Mouse (Mus musculus): ENCODE data around the gene Pik3r1.

The Pik3r1 gene

DNA sequence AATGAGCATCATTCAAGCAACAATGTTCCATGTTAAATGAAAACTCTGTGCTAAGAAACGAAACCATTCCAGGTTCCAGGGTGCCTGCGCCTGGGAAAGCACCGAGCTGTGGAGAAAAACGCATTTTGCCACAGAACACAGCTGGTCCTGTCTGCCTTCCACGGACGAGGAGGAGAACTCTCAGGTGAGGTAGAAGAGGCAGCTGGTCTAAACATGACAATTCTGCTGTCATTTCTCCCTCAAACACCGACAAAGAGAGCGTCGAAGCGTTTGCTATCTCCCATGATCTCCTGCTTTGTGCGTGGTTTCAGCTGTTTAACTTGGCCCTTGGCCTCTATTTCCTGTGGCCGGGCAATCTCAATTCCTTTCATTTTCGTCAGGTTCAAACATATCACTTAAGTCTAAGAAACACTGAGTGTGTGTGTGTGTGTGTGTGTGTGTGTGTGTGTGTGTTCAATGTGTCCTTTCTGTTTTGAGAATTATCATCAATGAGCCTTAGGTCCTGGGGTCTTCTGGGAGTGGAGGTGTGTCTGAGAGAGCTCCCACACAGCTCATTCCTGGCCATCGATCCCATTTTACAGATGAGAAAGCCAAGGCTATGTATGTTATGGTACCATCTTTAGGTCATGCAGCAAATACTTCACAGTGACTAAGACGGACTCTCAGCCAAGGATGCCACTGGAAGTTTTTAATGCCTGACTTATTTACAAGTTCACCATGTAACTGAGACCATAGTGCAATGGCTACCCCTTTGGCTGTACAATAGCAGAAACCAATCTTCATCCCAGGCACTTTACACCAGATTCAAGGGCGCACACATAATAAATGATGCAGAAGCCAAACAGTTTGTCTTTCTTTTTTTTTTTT is 31.3 kb downstream of the Pik3r1 start:
- DNase-seq (ENCODE audit: low read depth): no peak

DNA sequence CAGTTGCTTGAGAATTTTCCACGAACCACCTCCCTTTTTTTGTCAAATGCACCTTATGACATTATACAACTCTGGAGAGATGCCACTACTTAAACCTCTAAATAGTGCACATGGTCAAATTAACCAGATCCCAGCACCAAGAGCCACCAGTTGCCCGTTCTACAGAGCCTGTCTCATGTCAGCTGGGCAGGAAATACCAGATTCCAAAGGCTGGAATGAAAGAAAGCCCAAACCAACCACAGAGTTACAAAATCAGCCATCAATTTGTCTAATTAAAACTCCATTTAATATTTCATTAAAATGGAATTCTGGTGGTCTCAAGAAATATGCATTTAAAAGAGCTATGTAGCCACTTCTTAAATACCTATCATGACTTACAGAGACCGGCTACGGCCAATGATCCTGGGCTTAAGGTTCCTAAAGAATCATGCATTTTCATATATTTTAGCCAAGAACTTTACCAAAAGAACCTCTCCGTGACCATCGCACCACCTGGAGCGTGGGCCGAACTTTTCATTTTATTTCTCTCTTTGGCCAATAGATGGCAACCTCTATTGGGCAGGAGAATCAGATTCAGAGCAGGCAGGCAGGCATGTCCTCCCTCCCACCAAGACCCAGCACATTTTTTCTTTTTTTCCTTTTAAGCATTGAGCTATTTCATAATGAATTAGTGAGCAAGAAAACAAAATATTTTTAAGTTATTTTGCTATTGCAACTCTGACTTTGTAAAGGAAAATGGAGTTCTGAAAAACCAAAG is 32.5 kb downstream of the Pik3r1 start:
- DNase-seq (ENCODE audit: low read depth): no peak

DNA sequence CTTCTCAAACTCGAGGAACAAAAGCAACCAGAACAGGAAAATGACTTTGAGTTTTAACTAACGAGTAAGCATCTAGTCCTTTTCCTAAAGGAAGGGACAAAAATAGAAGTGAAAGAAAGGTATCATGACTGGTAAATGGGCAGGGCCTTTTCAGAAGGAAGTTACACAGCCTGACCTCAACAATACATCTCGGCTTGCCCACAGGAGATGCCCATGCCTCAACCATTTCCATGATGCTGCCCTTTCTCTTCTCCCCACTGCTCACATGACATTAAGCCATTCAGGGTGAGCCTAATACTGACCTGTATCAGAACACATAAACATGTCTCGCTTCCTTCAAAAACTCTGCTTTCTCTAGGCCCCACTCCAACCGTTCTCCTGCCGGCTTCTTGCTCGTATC is 33.8 kb downstream of the Pik3r1 start:
- DNase-seq (ENCODE audit: low read depth): no peak

DNA sequence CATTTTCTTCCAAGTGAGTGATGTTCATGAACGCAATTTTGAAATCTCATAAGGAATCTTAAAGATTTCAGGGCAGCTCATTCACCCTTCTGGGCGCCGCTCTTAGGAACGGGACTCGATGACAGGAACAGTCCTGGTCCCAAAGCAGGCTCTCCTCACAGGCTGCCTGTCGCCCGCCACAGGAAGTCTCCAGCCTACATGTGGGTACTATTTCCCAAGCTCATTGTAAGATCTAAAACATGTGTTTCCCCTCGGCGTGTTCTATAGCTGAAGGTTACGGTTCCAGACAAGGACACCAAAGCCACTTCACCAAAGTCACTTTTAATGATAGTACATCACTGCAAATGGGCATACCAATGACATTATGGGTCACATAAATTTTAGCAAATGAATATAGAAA is 35.3 kb downstream of the Pik3r1 start:
- DNase-seq (ENCODE audit: low read depth): no peak

DNA sequence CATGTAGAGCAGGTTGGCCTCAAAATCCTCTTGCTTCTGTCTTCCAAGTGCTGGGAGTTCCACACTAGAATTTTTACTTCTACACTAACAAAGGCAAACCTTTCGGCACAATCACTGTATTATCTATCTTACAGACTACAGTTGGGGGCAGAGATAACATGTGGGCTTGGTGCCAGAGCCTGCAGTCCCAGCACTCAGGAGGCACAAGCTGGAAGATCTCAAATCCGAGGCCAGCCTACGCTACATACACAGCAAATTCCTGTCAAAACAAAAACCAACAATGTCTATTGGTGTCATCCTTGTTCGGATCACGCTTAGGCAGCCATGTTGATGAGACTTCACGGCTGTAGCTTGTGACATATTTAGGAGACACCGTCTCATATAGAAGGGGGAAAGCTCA is 36.2 kb downstream of the Pik3r1 start:
- no peak for DNase-seq (ENCODE audit: low read depth)

DNA sequence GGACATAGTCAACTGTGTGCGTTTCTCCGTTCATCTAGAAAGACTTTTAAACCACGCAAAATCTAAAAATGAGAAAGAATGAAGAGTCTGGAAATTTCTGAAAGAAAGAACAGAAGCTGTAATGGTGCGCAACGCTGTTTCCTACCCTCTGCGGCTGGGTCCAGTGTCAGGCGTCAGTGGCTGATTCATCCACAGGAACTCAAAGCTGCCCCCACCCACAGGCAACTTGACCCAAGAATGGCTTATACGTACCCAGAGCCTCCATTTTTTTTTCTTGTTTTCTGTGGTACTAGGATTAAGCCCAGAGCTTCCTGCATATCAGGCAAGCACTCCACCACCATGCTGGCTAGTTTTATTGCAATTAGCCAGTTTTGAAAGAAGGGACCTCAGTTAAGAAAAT is 37.7 kb downstream of the Pik3r1 start:
- no peak for DNase-seq (ENCODE audit: low read depth)

DNA sequence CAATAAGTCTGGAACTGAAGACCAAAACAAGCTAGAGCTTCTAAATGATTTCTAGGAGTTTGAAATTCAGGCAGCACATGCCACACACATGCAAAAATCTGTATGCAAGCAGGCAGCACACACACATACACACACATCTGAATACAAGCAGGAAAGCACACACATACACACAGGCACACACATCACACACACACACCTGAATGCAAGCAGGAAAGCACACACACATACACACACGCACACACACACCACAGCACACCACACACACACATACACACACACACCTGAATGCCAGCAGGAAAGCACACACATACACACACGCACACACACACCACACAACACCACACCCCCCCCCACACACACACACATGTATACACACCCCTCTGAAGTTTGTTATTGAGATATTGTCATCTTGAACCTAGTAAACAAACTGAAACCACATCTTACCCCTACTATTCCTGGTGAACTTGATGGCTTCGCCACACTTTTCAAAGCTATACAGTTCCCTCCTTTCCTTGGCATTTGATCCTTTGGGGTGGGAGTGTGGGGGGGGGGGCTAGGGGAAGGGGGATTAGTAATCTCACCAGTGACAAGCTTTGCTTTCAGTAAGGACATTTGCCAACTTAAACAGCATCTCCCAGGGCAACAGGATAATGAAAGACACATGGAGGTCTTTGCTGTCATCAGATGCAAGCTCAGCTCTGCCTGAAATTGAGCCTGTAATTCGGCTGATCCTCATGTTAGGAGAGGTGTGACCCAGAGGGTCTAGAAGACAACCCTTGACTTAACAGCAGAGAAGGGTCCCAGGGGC is 38.6 kb downstream of the Pik3r1 start:
- no peak for DNase-seq (ENCODE audit: low read depth)

DNA sequence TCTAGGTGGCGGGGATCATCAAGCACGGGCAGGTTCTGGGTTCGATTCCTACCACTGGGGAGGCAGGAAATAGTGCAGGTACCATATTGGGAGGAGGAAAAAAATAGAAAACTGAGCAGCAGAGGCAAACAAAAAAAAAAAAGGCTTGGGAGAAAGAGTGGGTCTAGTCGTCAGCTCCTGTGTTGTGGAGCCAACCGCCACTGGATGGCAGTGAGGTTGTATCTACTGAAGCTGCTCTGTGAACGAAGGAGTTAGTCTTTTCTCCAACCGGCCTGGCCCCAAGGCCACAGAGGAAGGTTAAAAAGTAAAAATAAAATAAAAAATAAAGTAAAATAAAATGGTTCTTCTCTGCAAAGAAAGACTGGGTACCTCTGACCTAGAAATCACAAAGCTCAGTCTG is 39.2 kb downstream of the Pik3r1 start:
- no peak for DNase-seq (ENCODE audit: low read depth)

DNA sequence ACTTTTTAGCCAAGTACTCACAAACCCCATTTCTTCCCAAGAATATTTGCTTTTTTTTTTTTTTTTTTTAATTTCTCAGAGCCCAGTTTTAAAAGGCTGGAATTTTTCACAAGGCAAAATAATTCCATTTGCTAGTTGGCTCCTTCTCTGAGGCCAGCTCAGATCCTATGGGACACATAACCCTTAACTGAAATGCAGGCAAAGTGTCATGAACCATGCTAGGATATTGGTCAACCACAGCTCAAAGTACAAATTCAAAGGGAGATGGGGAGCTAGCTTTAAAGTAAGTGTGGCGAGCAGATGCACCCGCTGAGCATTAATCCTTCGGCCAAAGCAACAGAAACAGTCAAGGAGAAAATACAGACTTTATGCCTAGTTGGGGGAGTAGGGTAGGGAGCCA is 39.7 kb downstream of the Pik3r1 start:
- DNase-seq (ENCODE audit: low read depth): no peak

DNA sequence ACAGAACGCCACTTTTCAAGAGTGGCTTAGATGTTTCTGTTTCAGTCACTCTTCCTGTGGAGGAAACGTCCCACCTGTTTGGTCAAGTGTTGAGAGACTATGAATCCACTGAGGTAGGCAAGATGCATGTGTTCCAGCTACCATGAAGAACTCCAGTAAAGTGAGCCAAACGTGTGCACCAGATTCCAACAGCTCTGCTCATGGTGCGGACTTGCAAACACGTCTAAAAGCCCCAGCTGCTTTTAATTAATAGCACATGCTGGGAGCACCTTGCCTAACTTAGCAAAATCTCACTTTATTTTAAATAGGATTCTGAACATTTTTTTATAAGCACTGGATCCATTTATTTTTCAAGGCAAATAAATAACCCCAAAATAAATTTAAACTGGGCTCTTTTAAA is 40.2 kb downstream of the Pik3r1 start:
- no peak for DNase-seq (ENCODE audit: low read depth)

DNA sequence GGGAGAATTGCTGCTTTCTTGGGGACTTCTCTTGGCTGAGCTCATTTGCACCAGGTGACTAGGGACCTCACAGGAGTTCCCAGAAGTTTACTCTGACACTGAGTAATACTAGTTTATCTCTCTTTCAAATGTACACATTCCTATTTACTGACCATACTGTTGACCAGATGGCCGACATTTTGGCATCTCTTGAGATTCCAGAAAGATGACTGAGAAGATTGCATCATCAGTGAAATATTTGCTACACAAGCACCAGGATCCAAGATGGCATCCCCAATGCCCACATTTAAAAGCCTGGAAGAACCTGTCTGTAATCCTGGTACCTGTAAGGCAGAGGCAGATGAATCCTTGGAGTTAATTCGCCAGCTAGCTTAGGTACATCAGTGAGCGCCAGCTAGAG is 41.1 kb downstream of the Pik3r1 start:
- DNase-seq (ENCODE audit: low read depth): no peak

DNA sequence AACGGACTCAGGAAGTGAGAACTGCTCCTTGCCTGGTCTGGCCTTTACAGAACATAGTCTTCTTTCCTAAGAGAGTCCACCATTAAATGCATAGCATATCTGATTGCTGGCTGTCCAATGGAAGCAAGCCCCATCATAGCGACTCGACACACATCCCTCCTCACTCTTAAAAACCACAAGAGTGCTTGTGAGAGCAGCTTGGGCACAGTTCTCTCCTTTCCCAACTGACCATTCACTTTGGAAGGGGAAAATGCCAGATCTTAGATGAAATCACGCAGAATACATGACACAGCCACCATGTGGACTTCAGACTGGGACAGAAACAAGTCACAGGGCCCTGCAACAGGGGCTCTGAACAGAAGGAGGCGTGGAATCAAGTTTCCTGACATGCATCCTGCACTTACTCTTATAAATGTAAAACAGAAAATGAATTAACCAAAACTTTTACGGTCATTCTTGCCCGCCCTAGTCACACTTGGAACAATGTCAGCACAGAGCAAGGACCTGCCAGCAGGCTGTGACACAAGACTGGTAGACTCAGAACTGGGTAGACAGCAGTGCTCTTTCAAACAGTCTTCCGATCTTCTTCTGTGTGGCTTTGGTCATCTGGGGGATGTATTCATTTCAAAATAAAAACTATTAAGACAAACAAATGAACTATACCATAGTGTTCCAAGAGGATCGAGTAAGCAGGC is 46.0 kb downstream of the Pik3r1 start:
- DNase-seq (ENCODE audit: low read depth): no peak

DNA sequence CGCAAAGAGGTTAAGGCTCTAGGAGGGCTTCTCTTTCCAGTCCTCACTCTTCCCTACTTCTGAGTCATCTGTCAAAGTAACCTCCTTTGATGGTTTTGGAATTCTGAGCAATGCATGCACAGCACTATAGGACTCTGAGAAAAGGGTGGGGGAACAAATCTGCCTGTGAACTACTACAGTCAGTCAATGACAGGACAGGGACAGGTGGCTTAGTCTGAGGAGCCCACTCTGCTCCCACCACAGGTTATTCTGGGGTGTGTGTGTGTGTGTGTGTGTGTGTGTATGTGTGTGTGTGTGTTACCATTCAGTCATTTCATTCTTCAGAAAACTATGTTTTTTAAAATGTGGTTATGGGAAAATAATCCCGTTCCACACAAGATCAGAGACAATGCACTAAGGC is 46.9 kb downstream of the Pik3r1 start:
- no peak for DNase-seq (ENCODE audit: low read depth)

DNA sequence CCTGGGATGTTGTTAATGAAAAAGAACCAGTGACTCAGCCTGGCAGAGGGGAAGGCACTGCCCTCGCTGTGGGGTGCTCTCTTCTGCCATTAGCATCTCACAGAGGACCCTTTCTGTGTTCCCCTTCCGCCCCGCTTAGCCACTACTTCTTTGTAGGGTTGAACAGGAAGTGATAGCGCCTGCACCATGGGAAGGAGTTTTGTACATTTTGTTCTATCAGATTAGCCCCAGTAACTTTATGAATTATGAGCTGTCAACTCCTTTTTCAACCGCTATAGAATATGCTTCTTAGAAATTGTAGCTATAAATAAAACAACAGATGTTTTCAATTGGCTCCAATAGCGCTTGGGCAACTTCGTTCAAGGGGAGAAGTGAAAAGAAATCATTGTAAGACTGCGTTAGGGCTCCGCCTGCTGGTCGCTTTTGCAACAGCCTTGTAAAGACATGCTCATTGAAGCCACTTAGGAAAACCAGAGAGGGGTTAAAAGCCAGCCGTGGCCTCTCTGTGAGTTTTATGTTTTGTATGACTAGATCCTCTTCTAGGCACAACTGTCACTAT is 48.6 kb downstream of the Pik3r1 start:
- DNase-seq (ENCODE audit: low read depth): peak; percentile 94

DNA sequence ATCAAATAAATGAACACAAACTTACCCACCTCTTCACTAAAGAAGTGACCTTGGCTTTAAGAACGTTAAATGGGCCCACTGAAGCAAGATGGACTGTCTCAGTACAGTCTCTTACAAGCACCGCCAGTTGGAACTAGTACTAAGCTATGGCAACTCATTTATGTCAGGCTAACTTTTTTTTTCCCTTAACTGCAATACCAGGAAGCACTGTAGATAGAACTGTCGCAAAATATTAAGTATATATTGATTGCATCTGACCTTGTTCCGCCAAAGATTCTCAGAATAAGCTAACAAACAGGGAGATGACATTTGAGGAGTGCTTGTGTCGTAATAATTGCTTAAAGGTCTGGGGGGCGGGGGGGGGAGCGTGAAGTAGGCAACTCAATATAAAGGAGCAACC is 49.3 kb downstream of the Pik3r1 start:
- no peak for DNase-seq (ENCODE audit: low read depth)

DNA sequence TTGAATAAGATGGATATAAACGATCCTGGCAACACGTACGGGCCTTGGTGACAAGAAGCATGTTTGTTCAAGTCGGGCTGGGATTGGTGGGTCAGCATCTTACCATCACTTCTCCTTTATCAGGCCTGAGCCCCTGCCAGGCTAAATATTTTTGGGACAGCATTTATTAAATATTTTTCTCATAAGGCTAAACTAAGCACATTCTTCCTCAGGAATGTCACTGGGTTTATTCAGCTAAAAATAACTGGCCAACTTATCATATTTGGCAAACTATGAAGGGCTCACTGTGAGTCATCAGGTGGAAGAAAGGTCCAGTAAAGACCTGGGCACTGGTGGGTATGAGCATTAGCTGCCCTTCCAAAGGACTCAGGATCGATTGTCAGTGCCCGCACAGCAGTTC is 50.2 kb downstream of the Pik3r1 start:
- DNase-seq (ENCODE audit: low read depth): no peak

DNA sequence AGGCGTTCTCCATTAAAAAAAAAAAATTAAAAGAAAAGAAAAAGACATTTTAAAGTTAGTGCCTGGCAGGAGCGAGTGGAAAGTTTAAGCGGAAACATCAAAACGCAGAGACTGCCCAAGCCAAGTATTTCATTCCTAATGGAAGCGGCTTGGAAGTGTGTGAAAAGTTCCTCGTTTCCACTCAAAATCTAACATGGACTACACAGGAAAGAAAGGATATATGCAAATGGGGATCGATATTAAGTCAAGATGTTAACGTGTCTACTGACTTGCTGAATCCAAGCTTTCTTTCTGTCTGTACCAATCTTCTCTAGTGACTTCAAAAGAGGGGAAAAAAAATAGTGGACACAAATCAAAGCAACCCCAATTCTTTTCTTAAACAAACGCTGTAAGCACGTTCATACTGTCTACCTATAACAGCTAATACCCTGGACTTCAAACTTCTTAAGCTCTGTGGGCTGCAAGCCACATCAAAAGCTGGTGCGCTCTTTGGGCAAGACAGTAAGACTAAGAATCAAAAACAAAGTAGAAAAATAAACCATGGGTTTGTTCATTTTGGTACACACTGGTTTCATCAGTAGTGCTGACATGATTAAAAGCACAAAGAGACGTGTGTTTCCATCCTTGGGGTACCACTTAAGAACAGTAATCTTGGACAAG is 54.5 kb downstream of the Pik3r1 start:
- no peak for DNase-seq (ENCODE audit: low read depth)

DNA sequence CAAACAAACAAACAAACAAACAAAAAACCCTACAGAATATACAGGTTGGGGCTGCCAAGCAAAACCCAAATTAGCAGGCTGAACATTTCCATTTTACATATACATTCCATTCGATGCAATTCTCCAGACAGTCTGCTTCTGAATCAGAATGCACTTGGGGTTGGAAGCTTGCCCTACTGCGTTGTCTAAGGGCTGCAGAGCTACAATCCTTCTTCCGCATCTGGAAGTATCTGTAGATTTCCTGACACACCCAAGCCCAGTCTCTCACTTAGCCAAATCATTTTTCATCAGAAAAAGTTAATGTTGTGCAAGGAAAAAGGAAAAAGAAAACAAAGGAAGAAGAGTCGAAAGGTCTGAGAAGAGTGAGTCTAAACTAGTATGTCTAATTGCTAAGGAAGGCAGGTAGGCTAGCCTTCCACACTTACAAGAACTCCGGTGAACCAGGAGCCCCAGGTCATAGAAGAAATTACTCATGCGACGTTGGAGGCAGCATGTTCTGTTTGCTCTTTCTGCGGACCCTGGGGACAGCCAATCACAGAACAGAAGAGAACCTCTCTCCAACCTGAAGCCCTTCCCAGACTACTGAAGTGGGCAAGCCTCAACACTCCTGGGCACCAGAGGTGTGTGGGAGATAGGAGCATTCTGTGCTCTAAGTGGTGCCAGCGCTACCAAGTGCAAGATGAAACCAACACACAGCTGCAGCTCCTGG is 55.1 kb downstream of the Pik3r1 start:
- DNase-seq (ENCODE audit: low read depth): no peak

DNA sequence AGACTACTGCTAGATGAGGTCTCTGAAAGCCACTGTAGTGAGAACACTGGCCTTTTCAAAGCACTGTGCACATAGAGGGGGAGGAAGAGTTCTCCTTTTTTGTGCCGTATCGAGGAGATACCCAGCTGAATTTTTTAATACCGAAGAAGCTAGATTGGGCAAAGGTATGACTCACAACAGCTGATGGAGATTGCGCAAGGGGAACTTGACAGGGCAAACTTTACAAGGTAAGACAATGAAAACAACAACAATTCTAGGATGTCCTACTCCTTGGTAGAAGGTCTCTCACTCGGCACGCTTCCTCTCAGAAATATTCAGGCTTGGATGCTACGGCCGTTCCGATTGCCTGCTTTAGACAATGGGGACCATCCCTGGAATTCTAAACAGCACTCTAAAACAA is 55.9 kb downstream of the Pik3r1 start:
- no peak for DNase-seq (ENCODE audit: low read depth)

DNA sequence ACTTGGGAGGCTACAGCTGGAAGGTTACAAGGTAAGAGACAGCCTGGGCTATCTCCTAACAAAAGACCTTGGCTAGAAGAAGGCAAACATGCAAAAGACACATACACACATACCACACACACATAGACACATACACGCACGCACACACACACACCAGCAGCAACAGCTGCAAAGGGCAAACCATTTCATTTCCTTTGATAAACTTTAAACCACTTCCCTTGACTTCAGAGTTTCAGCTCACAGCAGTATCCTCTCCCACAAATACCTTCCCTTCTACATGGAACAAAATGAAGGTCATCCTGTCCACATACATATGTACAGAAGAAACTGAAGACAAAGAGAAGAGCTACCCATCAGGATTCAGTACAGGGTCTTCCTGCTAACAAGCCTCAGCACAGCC is 56.7 kb downstream of the Pik3r1 start:
- DNase-seq (ENCODE audit: low read depth): no peak

DNA sequence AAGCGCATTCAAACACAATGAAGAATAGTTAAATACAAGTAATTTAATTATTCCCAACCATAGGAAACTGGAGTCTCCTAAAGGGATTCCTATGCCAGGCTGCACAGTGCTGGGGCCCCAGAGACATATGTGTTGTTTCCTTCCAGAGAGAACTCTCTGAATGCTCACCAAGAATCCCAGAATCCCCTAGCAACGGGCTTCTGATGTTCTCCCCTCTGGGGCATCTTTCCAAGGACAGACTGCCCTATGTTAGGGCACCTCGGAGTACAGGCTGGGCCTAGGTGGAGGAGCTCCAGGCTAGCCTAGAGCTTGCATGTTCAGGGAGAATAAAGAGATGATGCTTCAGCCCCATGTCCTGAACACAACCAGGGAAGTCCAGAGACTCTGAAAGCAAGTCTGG is 58.2 kb downstream of the Pik3r1 start:
- no peak for DNase-seq (ENCODE audit: low read depth)

Data from c-Kit-positive CD71-negative TER-119-negative erythroid progenitor cells, embryonic 14.5 days (primary cell).